Mouse (Mus musculus) cerebellum, adult 9-10 months (tissue): ENCODE results near the gene Hacl1.

Experiments
- DNase-seq: peaks from one replicate; pipeline ENCODE4 v3.0.0; 2022

The Hacl1 gene

GRCm38 (mm10) chr14:31572561-31573175 is 68.4 kb downstream of the Hacl1 start:
- DNase-seq, result peak; percentile 13

- no peak for DNase-seq
These were observed 69.7 kb downstream of the Hacl1 start for GRCm38 (mm10) chr14:31571419-31571818.

- no peak for DNase-seq
These were observed 70.7 kb downstream of the Hacl1 start for GRCm38 (mm10) chr14:31570131-31570951.

- DNase-seq, result no peak
These were observed 71.9 kb downstream of the Hacl1 start for GRCm38 (mm10) chr14:31569151-31569631.

- no peak for DNase-seq
These were observed 75.4 kb downstream of the Hacl1 start for GRCm38 (mm10) chr14:31565478-31566212.

- DNase-seq, result no peak
These were observed 76.5 kb downstream of the Hacl1 start for GRCm38 (mm10) chr14:31564452-31565179.

- no peak for DNase-seq
These were observed 80.2 kb downstream of the Hacl1 start for GRCm38 (mm10) chr14:31560886-31561285.

- no peak for DNase-seq
These were observed 81.9 kb downstream of the Hacl1 start for GRCm38 (mm10) chr14:31559216-31559615.

- no peak for DNase-seq
These were observed 83.3 kb downstream of the Hacl1 start for GRCm38 (mm10) chr14:31557784-31558183.

- DNase-seq, result peak; percentile 33
These were observed 83.8 kb downstream of the Hacl1 start for GRCm38 (mm10) chr14:31557273-31557672.

GRCm38 (mm10) chr14:31556526-31557260 is 84.4 kb downstream of the Hacl1 start:
- DNase-seq, result no peak

- no peak for DNase-seq
These were observed 85.1 kb downstream of the Hacl1 start for GRCm38 (mm10) chr14:31555963-31556434.

- DNase-seq, result no peak
These were observed 86.1 kb downstream of the Hacl1 start for GRCm38 (mm10) chr14:31555021-31555420.
